Mouse (Mus musculus) Muller cell, postnatal 12 days (primary cell): ENCODE data around the gene Clrn2.

Experiments used
- DNase-seq: peaks from one replicate; pipeline ENCODE4 v3.0.0-alpha.2; 2015; ENCODE audit errors: inconsistent ontology term

Gene Clrn2

GRCm38 (mm10) chr5:45510071-45510470 is 56.5 kb downstream of the Clrn2 start:
- DNase-seq: no peak

- no peak for DNase-seq
Measured at GRCm38 (mm10) chr5:45512908-45513307, 59.4 kb downstream of the Clrn2 start.

GRCm38 (mm10) chr5:45513511-45513910 is 60.0 kb downstream of the Clrn2 start:
- no peak for DNase-seq
